Mouse (Mus musculus) MEL (cell line): Measurements from ENCODE around the gene Dynlrb2.

ENCODE experiments used
- BHLHE40 ChIP-seq: IDR thresholded peaks from 2 replicates; pipeline ENCODE4 v1.6.1; 2012; ENCODE audit warnings: low read depth, mild to moderate bottlenecking, inconsistent platforms, low read length, improper control_type of control experiment, borderline replicate concordance
- CTCF ChIP-seq, 3 experiments: IDR thresholded peaks in 2 of 3; conservative IDR thresholded peaks in 1 of 3; 2 replicates each; pipeline ENCODE4 v1.5.1; 2011 to 2012; ENCODE audit warnings: low read length in 3 of 3, low read depth in 2 of 3, mild to moderate bottlenecking in 2 of 3, improper control_type of control experiment in 1 of 3, inconsistent platforms in 1 of 3, mixed read lengths in 1 of 3, moderate library complexity in 1 of 3; ENCODE audit not compliant: control insufficient read depth in 1 of 3, insufficient read depth in 1 of 3, poor library complexity in 1 of 3, severe bottlenecking in 1 of 3
- E2F4 ChIP-seq: IDR thresholded peaks from 2 replicates; pipeline ENCODE4 v1.6.1; 2011; ENCODE audit warnings: low read depth, low read length, improper control_type of control experiment, borderline replicate concordance
- EP300 ChIP-seq, 2 experiments: IDR thresholded peaks; 2 replicates each; pipeline ENCODE4 v1.6.1; 2011; ENCODE audit warnings: improper control_type of control experiment in 2 of 2, low read length in 2 of 2, low read depth in 1 of 2, mild to moderate bottlenecking in 1 of 2
- POLR2A ChIP-seq, 2 experiments: IDR thresholded peaks; 2 replicates each; pipeline ENCODE4 v1.6.1; 2011 to 2012; ENCODE audit warnings: low read length in 2 of 2, mild to moderate bottlenecking in 2 of 2, control low read depth in 1 of 2, improper control_type of control experiment in 1 of 2, low read depth in 1 of 2, moderate library complexity in 1 of 2; ENCODE audit not compliant: control insufficient read depth in 1 of 2, insufficient read depth in 1 of 2, poor library complexity in 1 of 2
- TAL1 ChIP-seq: IDR thresholded peaks from 2 replicates; pipeline ENCODE4 v1.6.1; 2012; ENCODE audit warnings: mild to moderate bottlenecking, inconsistent platforms, low read length, moderate library complexity, mixed read lengths
- TBP ChIP-seq: IDR thresholded peaks from 2 replicates; pipeline ENCODE4 v1.8.0; 2011; ENCODE audit warnings: low read depth, low read length, improper control_type of control experiment
- ZC3H11A ChIP-seq: IDR thresholded peaks from 2 replicates; pipeline ENCODE4 v1.6.1; 2012; ENCODE audit warnings: low read depth, mild to moderate bottlenecking, inconsistent platforms, low read length, improper control_type of control experiment

- TF ChIP-seq POLR2A (IDR thresholded peaks at IDR 0.05; ENCODE audit: control insufficient read depth in 1 of 2, insufficient read depth in 1 of 2, low read depth in 1 of 2, low read length in 2 of 2, poor library complexity in 1 of 2) (no peak), ZC3H11A (no peak), TAL1 (no peak), CTCF (IDR thresholded peaks at IDR 0.05 in 2 of 3, conservative IDR thresholded peaks at IDR 0.05 in 1 of 3; ENCODE audit: control insufficient read depth in 1 of 3, insufficient read depth in 1 of 3, low read depth in 2 of 3, low read length in 3 of 3, poor library complexity in 1 of 3, severe bottlenecking in 1 of 3) (peak; percentile 35 to 42 (median 39); a peak in 5 of 6 replicates), E2F4 (no peak), TBP (no peak), EP300 (IDR thresholded peaks at IDR 0.05; ENCODE audit: low read depth in 1 of 2, low read length in 2 of 2) (no peak), BHLHE40 (no peak)
Measured at GRCm38 (mm10) chr8:116480894-116481293, 23.9 kb upstream of the Dynlrb2 start.
